Mouse (Mus musculus): Measurements from ENCODE around the gene Gm49337.

DNA sequence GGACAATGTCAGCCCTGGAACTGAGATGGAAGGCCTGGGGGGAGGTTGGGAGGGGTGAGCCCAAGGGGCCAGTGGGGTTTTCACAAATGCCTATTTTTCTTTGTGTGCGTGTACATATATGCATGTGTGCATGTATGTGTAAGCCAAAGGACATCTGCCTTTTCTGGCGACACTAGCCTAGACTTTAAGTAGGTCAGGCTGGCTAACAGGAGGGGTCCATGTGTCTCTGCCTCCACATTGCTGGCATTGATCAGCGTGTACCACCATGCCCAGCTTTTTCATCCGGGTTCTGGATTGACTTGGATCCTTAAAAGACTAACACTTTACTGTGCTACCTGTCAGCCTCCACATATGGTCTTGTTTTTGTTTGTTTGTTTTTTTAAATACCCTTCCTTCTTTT lies 568 bp downstream of the Gm49337 start:
- TF ChIP-seq POLR2A (IDR thresholded peaks at IDR 0.05; ENCODE audit: borderline replicate concordance, extremely low read depth, low read depth, low read length) (no peak), CTCF (IDR thresholded peaks at IDR 0.05; ENCODE audit: insufficient read depth, low read length) (no peak)

Data from lung, adult 2 months (tissue).